Mouse (Mus musculus): ENCODE measurements at regions not wholly inside any gene's neighbourhood (a gene's known extent, or its start where the extent isn't known, plus 50 kb on each side); places are given as distances from the start of the nearest gene placed in this dataset.

- TF ChIP-seq POLR2A (IDR thresholded peaks at IDR 0.05; ENCODE audit: control insufficient read depth in 1 of 2, insufficient read depth in 1 of 2, low read depth in 1 of 2, low read length in 2 of 2, poor library complexity in 1 of 2) (no peak), BHLHE40 (IDR thresholded peaks at IDR 0.05; ENCODE audit: borderline replicate concordance, low read depth, low read length) (no peak), POLR2AphosphoS2 (IDR thresholded peaks at IDR 0.05; ENCODE audit: low read length) (no peak), EP300 (IDR thresholded peaks at IDR 0.05; ENCODE audit: low read depth in 1 of 2, low read length in 2 of 2) (no peak)
Observed at GRCm38 (mm10) chr8:76514132-76514531, 385.1 kb upstream of the Nr3c2 start.

All from MEL (cell line).